Mouse (Mus musculus) cortical plate, adult 2 months (tissue): ENCODE results near the gene S1pr3. TPM values are rescaled to one million over a fixed set of nuclear protein-coding genes. Genes with fewer than 3 reads are reported as not detected.
A peak's percentile ranks its signal among the peaks of the same experiment; 100 is the strongest.

Experiments used
- H3K27ac ChIP-seq: fragments of 200-500 bp; 2 replicates; pipeline ENCODE4 v1.5.1; 2012; ENCODE audit warnings: low read length, control low read depth, inconsistent platforms; ENCODE audit not compliant: insufficient read depth
- H3K4me1 ChIP-seq: fragments of 200-500 bp; 2 replicates; pipeline ENCODE4 v1.6.1; 2011; ENCODE audit warnings: low read length; ENCODE audit not compliant: control insufficient read depth, insufficient read depth
- H3K4me3 ChIP-seq: fragments of 200-500 bp; 2 replicates; pipeline ENCODE4 v1.5.1; 2011; ENCODE audit warnings: mild to moderate bottlenecking, low read length, control low read depth; ENCODE audit not compliant: insufficient read depth
- CTCF ChIP-seq: fragments of 200-500 bp; IDR thresholded peaks from 2 replicates; pipeline ENCODE4 v1.5.1; 2011; ENCODE audit warnings: mild to moderate bottlenecking, control low read depth, low read length; ENCODE audit not compliant: insufficient read depth; ENCODE audit errors: extremely low read depth
- POLR2A ChIP-seq: fragments of 200-500 bp; IDR thresholded peaks from 2 replicates; pipeline ENCODE4 v1.6.1; 2011; ENCODE audit warnings: mild to moderate bottlenecking, low read length, control low read depth; ENCODE audit not compliant: insufficient read depth; ENCODE audit errors: extremely low read depth
- polyA plus RNA-seq: library from polyadenylated mRNA; depleted of rRNA; stranded (reverse); fragments of >200 nt; gene quantifications from 2 replicates; pipeline ENCODE4 v1.2.3, GENCODE M21; 2012

The S1pr3 gene
- polyA plus RNA-seq, 1 experiment, result 6.9 TPM

DNA sequence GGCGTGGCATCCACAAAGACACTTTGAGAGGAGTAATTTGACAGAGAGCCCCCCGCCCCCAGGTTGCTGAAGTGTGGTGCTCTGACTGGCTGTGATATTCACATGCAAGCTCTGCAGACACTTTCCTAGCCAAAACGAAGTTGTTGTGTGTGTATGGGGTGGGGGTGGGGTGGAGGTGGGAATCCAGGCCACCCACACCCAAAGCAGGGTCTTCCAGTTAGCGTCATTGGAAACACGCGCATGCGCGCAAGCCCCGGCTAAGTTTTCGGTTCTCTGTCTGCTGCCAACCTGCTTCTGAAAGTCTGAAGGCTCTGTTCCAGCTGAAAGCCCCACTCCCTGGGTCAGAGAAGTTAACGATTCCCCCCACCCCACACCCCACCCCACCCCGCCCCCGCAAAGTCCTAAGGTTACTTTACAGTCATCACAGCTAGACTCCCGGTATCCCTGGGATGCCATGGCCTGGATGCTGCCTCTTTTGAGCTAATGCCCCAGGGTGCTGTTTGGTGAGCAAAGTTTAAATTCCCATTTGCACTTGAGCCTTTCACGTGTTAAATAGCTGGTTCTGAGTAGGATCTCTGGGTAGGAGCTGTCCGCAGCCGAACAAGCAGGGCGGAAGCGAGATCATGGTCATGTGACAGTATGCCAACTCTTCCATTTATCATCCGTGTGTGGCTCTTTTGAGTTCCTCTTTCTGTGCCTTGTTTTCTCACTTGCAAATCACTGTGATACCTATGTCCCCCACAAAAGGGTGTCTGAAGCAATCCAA, 7.5 kb upstream of the S1pr3 start:
- TF ChIP-seq POLR2A, result no peak
- TF ChIP-seq CTCF, result no peak
- peak overlapping the region; percentile 20 for H3K4me3 ChIP-seq
- H3K4me1 ChIP-seq, result peaks cover 5% of the 10 kb centered on the region
- H3K27ac ChIP-seq, result no peak overlapping the region

GRCm38 (mm10) chr13:51404566-51404965, 3.9 kb upstream of the S1pr3 start:
- Histone ChIP-seq H3K27ac (peak overlapping the region; percentile 6; the same call in 1 of the 2 replicates), H3K4me3 (no peak overlapping the region), H3K4me1 (peaks cover 5% of the 10 kb centered on the region)
- TF ChIP-seq CTCF, result no peak
- TF ChIP-seq POLR2A, result no peak

DNA sequence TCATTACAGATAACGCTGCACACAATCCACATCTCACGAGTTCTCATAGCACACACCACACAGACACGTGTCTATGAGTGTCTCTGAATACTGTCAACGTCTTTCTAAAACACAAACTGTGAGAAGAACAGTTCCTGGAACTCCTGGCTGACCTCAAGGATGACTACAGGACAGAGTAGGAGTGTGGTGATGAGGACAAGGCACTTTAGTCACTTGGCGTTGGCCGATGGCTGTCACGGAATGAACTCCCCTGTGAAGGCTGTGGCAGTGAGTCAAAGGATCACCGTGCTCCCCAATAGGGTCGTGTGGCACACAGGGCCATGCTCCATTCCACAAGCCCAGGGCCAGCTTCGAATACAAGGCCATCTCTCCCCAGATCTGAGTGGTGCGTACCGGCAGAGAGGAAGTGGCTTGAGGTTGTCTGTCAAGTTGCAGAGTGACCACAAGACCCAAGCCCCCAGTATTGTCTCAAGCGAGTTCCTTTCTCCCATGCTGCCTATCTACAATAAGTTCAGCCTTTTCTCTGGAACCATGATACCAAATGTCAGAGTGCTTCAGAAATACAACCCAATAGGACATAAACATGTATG, 2.6 kb upstream of the S1pr3 start:
- no peak overlapping the region for H3K27ac ChIP-seq
- TF ChIP-seq POLR2A, result no peak
- no peak for TF ChIP-seq CTCF
- H3K4me3 ChIP-seq, result no peak overlapping the region
- H3K4me1 ChIP-seq, result peaks cover 4% of the 10 kb centered on the region

DNA sequence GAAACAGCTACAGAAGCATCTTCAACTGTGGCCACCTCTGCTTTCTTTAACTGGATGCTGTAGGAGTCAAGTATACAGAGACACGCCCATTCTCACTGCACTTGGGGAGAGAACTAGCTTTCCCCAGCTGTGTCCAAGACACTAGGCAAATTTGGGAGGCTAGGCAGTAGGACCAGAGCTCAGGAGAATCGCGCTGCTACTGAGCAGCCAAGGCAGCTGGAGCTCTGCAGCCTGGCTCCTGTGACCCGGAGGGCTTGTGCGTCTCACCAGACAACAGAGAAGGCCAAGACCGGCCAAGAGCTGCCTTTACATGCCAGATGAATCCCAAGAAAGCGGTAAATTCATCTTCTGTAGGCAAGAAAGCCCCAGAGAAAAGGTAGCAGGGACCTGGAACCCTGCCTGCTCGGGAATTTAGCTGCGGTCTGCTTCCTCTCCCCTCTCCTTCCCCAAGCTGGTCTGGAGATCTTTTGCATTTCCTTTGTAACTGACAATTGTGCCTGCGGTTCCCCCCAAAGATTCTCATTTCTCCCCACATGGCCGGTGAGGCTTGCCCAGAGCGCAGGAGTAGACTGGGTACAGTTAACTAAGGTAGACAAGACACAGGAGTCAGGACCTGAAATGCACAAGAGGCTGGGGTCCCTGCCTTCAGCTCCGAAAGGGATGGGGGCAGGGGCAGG, 760 bp upstream of the S1pr3 start:
- Histone ChIP-seq H3K4me1 (peaks cover 4% of the 10 kb centered on the region), H3K27ac (no peak overlapping the region), H3K4me3 (no peak overlapping the region)
- TF ChIP-seq CTCF (no peak), POLR2A (no peak)

GRCm38 (mm10) chr13:51409936-51410481, 1.6 kb downstream of the S1pr3 start:
- peaks cover 2% of the 10 kb centered on the region for H3K4me1 ChIP-seq
- no peak for TF ChIP-seq POLR2A
- no peak for TF ChIP-seq CTCF

DNA sequence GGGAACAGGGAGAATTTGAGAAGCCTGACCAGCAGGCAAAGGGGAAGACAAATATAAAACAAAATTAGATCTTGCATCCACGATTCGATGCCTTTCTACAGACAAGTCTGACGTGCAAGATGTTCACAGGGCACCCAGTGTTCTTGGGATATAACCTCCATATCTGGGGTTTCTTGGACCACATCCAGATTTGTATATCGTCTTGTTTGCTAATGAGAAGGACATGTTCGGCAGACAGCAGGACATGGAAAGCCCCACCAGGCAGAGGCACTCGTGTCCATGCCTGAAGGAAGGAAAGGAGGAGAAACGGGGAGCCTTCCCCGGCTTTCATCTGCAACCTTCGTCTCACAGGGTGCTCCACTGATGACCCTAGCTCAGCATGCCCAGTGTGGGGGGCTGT, 2.8 kb downstream of the S1pr3 start:
- Histone ChIP-seq H3K4me1 (no peaks in the 10 kb centered on the region; the same call in 1 of the 2 replicates), H3K27ac (no peak overlapping the region), H3K4me3 (0 out of 2 replicates have a peak overlapping the region, but pooled peaks have one; percentile 4)
- TF ChIP-seq CTCF, result no peak
- no peak for TF ChIP-seq POLR2A

More at GRCm38 (mm10) chr13:51409936-51410481, 1.6 kb downstream of the S1pr3 start:
- no peak overlapping the region for H3K4me3 ChIP-seq
- no peak overlapping the region for H3K27ac ChIP-seq

GRCm38 (mm10) chr13:51411696-51412430, 3.4 kb downstream of the S1pr3 start:
- Histone ChIP-seq H3K4me1 (peaks cover under 1% of the 10 kb centered on the region; the same call in 1 of the 2 replicates), H3K27ac (no peak overlapping the region), H3K4me3 (0 out of 2 replicates have a peak overlapping the region, but pooled peaks have one; percentile 4)
- no peak for TF ChIP-seq POLR2A
- TF ChIP-seq CTCF, result no peak

DNA sequence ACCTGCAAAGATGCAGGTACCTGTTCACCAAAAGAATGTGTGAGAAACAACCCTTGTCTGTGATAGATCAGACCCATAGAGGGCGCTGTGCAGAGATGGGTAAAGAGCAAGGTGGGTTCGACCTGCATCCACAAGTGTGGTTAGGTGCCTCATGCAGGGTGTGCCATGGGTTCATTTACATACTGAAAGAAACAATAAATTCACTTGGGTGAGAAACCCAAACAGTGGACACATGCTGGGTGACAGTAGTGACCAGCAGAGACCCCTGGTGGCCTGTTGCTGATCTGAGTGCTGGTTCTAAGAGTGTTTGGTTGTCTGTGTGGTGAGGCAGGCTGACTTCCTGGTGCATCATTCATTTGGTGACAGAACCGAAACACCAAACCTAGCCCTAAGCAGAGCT, 5.0 kb downstream of the S1pr3 start:
- Histone ChIP-seq H3K4me3 (no peak overlapping the region), H3K27ac (no peak overlapping the region), H3K4me1 (peaks cover 9% of the 10 kb centered on the region)
- TF ChIP-seq POLR2A (no peak), CTCF (peak; percentile 37)

DNA sequence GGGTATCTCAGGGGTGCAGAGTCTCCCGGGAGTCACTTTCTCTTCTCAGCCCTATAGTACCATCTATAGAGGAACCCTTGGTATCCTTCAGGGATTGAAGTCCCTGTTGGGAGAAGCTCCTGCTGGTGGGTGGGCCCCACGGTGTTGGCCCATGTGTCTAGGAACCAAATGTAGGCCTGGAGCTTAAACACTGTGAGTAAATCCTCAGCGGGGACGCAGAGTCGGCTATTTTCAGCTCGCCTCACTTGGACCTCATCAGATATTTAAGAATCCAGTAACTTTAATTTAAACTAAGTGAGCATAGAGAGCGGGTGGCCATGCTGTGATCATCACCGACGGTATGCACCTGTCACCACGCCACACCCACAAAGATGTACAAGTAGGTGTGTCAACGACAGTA, 8.3 kb downstream of the S1pr3 start:
- Histone ChIP-seq H3K4me3 (no peak overlapping the region), H3K27ac (no peak overlapping the region), H3K4me1 (peaks cover 15% of the 10 kb centered on the region)
- TF ChIP-seq POLR2A (no peak), CTCF (no peak)
